Mouse (Mus musculus) left cerebral cortex, adult 11 months (tissue): ENCODE data around the gene Gm45711.
"Not testable (repeated sequence)": the region's sequence is repeated elsewhere in the genome, so short reads cannot be mapped to it uniquely, and the experiment has no call there.

Experiments used
- DNase-seq: peaks from one replicate; pipeline ENCODE4 v3.0.0; 2022; ENCODE audit warnings: low spot score

Gm45711 gene

DNA sequence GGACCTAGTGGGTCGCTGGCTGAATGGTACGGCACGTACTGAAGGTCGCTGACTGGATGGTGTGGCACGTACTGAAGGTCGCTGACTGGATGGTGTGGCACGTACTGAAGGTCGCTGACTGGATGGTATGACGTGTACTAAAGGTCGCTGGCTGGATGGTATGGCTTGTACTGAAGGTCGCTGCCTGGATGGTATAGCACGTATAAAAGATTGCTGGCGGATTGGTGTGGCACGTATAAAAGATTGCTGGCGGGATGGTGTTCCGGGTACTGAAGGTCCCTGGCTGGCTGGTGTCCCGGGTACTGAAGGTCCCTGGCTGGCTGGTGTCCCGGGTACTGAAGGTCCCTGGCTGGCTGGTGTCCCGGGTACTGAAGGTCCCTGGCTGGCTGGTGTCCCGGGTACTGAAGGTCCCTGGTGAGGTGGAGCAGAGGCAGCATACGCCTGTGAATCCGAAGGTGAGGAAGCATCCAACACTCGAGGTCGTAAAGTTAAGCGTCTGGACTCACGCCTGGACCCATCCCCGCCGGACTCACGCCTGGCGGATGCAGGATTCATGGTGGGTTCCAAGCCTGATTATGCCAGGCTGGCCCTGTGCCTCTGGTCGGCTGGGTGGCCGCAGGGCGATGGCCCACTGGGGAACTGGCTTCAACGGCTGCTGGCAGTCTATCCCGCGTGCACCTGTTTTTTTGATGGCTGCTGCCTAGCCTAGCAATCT, at the start of gene Gm45711, which contains the start of gene Cmtm1:
TSS of gene Gm45711 (minus strand) at position 641 of the 715 bp plus-strand sequence.
TSS of gene Cmtm1 (minus strand) at position 705 of the 715 bp plus-strand sequence.
- not testable (repeated sequence) for DNase-seq

DNA sequence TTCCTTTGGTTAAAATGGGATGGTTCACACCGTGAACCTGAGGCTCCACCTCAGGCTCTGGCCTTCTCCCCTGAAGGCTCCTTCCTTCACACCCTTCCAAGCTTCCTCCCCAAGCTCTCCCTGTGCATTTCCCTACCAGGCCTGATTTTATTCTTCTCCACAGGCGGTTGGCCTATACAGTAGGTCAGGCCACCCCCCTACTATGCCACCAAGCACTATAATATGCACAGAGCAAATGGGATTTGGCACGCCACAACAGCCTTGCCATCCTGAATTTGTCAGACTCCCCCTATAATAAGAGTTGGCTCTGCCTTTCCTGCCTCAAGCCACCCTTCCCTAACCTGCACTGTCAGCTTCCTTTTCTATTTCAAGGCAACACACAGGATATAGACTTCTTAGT, 48.8 kb upstream of the Gm45711 start:
- no peak for DNase-seq

DNA sequence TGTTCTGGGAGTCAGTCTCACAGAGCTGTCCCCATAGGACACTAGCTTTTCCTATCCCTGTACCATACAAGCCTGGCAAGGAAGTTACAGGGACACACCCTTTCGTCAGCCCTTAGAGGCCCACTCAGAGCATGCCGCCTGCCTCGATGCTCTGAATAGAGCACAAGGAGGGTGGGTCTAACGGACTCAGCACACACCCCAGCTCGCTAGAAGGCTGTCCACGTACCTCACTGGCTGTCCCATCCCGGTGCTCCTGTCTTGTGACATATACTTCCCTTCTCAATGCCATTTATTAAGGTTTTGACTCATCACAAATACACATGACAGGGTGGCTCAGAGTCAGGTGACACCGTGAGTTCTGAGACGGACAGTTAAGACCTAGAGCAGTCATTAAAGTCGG, 44.6 kb upstream of the Gm45711 start:
- DNase-seq: no peak

DNA sequence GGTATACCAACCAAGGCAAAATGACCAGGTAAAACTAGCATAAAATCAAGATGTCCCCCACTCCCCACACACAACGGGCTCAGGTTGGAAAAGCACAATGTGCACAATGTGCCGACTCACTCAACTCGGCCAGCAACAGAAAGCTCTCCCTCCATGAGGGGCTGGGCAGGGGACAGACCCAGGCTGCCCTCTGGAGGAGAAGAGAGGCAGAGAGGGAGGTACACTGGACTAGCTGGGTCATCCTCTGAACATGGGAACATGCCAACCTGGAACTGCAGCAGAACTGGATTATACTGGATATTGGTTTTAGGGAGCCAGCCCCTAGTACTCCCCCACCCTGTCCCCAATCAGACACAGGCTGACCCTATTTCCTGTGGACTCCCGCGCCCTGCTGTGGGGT, 43.3 kb upstream of the Gm45711 start:
- DNase-seq: no peak

DNA sequence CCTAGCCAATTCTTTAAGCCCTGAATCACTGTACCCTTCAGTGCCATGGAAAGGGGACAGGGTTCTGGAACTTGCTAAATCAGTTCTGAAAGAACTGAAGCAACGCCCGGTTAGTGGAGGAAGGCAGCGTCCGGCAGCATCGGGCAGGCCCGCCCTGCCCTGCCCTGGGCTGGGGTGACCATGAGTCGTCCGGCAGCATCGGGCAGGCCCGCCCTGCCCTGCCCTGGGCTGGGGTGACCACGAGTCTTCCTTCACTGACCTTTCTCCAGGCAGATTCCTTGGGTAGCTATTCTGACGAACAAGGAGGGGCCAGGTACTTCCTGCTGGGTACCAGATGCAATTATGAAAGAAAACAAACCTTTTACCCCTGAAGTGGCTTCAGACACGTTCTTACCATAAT, 40.2 kb upstream of the Gm45711 start:
- no peak for DNase-seq

DNA sequence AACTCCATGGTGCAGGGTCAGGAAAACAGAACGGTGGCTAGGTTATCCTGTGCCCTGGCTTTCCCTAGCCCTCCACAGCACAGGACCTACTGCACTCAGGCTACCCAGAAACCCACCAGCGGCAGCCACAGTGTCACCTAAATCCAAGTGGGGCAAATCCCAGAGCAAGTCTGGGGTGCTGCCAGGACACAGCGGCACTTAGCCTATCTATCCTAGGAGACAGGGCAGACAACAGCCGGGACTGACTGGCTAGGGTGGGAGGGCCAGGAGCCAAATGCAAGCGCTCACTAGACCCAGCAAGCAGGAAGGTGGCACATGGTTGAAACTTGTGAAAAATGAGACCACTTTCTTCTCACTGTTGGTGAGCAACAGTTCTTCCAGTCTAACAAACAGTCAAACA, 39.1 kb upstream of the Gm45711 start:
- DNase-seq: no peak

DNA sequence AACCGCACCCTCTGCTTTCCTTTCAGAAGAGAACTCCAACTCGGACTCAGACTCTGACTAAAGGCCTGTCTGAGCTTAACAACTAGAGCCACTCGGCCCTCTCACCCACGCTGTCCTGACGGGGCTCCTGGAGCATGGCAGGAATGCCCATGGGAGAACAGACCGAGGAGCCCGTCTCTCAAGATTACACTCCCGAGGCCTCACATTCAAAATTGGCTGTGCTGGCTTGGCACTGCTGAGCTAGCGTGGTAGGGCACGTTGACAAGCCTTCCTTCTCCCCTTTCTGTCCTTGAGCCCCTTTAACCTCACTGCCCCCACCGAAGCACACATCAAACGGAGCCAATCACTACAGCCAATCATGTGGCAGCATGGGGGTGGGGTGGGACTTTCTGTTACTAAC, 36.8 kb upstream of the Gm45711 start:
- no peak for DNase-seq

DNA sequence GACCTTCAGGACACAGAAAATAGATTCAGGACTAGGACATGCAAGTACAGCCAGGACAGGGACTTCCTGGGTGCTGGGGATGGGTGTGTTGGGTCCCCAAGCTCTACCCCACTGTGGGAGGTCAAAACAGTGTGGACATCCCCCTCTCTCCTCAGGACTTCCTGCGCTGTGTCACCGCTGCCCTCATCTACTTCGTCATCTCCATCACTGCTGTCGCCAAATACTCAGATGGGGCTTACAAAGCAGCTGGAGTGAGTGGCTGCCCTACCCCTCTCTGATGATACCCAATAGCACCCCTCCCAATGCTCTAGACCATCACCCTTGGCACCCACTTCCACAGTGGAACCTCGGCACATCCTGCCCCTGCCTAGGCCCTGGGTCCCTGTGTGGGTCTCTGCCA, 34.7 kb upstream of the Gm45711 start:
- DNase-seq: no peak

DNA sequence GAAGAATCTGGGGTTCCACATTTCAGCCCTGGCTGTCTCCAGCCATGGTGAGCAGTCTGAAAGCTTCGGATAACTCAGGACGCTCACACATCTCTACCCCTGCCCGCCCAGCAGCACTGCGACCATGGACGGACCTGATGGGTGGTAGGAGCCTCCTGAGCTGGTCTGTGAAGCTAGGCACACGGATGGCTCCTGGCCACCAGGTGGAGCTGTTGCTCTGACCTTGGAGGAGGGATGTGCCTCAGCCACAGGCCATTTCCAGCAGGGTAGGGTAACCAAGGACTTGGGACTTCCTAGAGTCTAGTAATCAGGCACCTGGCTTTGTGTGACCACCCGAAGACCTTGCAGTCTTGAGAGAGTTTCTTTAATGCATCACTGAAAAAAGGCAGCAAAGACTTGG, 34.1 kb upstream of the Gm45711 start:
- DNase-seq: peak; percentile 71

DNA sequence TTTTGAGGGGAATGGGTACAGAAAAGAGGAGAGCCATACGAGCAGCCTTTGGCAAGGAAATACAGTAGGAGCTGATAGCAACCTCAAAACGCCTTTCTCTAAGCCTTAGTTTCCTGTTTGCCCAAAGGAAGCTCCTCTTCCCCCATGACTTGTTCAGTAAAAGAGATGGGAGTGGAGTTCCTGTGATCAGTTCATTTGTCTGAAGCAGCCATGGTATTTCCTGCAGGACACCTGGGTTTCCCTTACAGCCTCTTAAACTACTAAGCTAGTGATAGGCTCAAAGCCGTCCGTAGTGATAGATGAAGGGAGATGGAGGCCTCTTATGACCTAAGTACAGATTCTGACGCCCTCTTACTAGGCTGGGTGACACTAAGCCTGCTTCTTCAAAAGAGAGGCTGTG, 32.5 kb upstream of the Gm45711 start:
- no peak for DNase-seq

DNA sequence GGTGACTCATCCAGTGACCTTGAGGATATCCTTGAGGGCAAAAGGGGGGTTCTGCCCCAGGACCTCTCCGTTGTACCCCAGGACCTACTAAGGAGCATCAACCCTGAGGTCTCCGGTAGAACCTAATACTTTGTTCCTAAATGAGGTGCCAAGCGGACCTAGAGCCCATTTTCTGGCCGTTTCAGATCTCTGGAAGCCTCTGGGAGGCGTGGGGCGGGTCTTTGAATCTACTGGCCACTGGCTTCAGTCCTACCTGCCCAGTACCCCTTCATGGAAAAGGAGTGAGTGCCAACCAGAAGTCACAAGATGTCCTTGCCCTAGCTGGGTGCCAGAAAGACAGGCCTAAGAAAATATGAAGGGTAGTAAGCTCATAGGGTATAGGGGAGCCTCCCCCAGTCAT, 31.8 kb upstream of the Gm45711 start:
- no peak for DNase-seq

DNA sequence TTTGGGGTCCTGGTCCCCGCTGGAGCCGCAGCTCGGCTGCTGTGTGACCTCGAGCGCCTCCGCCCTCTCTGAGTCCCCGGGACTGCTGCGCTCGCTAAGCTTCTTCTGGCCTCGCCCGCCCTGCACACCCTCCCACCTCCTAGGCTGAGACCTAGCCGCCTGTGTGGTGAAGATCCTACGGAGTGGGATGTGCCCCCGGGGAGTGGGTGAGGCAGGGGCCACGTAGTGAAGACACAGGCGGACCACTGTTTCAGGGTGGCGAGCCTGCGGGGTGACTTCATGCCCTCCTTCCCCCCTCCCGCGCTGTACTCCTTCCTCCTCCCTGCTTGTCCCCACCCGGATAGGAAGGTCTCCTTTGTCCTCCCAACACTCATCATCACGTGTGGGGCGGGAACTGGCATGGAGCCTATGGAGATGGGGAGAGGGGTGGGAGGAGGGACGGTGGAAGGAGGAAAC, 31.3 kb upstream of the Gm45711 start:
- peak; percentile 17 for DNase-seq

DNA sequence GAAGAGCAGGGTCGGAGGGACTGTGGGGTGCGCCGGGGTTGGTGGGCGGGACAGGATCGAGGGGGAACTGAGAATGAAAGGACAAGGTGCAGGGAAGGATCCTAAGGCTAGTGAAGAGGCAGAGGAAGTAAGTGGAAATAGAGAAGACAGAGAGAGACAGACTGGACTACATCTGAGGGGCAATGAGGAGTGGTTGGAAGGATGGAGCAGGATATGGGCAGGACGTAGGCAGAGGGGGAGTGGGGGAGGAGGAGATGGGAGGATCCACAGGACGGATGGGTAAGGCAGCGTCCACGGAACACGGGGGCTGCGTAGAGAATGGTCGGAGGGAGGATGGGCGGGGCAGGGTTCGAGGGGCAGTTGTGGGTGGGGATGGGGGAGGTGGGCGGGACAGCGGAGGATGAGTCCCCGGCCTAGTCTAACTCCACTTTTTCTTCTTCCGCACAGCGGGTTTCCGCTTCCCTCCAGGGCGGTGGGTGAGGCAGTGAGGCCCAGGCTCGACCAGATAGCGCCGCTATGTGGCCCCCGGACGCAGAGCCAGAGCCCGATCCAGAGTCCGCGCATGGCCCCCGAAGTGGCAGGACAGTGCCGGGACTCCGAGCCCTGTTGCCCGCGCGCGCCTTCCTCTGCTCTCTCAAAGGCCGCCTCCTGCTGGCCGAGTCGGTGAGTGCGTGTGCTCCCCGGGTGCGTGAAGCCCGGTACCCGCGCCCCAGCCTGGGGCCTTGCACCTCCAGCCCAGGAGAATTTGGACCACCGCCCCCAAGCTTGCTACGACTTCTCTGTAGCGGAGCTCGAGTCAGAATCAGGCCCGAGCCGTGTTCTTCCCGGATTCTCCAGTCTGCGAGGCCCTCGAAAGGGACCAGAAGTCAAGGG, 30.6 kb upstream of the Gm45711 start:
- peak; percentile 46 for DNase-seq

DNA sequence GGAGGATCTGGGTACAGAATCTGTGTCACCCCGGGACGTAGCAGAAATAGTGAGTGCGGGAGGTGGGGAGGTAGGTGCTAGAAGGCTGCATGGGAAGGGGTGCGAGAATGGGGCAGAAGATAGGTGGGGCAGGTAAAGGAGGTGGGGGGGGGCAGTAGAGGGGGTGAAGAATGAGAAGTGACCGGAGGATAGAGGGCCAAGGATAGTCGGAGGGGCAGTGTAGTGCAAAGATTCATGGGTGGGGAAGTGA, 30.0 kb upstream of the Gm45711 start:
- DNase-seq: no peak

DNA sequence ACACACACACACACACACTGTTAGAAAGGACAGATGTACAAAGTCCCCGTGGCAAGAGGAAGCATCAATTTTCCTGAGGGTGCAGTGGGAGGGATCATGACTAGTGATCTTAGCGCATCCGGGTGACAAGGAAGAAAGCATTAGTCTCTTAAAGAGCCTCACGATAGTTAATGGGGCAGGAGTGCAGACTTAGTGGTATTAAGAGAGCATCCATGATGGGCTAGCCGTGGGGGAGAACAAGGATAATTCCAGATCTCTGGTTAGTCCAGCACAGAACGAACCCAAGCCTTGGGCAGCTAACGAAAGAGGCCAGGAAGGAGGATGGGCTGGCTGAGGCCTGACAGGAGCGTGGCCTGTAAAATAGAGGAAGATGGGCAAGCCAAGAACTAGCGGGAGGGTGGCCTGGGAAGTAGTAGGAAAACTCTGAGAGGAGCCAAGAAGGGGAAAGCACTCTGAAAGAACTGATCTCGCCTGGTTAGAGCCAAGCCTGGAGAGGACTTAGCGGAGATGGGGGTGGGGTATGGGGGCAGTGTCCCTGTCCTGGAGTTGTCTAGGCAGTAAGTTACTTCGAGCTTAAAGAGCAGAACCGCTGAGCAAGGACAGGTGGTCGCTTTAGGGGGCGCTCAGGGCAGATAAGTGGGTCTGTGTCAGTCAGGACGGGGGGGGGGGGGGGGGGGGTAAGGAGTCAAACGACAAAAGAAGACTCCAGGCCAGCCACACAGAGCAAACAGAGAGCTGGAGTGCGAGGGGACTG, 29.5 kb upstream of the Gm45711 start, which contains the start of gene Cmtm3:
TSS of gene Cmtm3 (plus strand) at position 182 of the 754 bp plus-strand sequence.
- no peak for DNase-seq

DNA sequence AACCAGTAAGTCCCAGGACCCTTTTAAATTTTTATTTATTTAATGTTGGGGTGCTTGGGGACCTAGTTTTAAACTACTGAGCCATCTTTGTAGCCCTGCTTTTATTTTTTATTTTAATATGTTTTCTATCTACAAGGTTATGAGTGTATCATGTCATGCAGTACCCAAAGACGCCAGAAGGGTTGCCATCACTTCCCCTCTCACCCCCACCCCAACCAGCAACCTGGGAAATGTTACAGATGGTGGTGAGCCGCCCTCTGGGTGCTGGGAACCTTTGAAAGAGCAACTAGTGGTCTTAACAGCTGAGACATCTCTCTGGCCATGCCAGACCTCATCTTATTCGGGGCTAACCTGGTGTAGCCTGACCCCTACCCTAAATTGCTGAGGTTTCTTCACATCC, 28.0 kb upstream of the Gm45711 start:
- DNase-seq: no peak

DNA sequence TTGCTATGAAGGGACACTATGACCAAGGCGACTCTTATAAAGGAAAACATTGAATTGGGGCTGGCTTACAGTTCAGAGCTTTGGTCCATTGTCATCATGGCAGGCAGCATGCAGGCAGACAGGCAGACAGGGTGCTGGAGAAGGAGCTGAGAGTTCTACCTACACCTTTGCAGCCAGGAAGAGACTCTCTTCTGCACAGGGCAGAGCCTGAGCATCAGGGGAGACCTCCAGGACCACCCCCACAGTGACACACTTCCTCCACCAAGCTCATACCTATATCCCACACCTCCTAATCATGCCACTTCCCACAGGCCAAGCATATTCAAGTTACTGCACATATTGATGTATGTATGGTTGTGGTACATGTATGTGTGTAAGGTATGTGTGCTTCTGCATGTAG, 26.9 kb upstream of the Gm45711 start:
- DNase-seq: no peak

DNA sequence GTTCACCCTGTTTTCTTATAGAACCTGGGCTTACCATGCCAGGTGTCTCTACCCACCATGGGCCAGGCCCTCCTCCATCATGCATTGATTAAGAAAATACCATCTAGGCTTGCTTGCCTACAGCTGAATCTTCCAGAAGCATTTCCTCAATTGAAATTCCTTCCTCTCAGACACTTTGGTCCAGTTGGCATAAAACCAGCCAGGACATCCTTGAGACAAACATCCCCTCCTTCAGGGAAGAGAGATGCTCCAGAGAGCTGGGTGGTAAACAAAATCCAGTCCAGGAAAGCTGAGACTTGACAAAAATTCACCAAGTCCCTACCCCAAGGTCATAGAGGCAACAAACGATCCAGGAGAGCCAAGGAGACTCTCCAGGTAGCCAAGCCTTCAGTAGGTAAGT, 24.3 kb upstream of the Gm45711 start:
- no peak for DNase-seq

DNA sequence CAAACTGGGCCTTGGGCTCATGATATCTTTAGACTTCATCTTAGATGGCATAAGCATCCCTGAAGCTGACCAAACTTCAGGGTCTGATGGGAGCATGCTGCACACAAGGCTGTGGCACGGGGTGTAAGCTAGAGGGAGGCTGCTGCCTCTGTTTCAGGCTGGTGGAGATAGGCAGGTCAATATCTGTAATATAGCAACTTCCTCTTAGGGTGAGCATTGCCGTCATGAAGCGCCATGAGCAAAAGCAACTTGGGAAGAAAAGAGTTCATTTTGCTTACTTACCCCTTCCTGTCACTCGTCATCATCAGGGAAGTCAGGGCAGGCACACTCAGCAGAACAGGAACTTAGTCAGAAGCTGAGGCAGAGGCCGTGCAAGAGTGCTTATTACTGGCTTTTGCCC, 23.9 kb upstream of the Gm45711 start:
- DNase-seq: no peak

DNA sequence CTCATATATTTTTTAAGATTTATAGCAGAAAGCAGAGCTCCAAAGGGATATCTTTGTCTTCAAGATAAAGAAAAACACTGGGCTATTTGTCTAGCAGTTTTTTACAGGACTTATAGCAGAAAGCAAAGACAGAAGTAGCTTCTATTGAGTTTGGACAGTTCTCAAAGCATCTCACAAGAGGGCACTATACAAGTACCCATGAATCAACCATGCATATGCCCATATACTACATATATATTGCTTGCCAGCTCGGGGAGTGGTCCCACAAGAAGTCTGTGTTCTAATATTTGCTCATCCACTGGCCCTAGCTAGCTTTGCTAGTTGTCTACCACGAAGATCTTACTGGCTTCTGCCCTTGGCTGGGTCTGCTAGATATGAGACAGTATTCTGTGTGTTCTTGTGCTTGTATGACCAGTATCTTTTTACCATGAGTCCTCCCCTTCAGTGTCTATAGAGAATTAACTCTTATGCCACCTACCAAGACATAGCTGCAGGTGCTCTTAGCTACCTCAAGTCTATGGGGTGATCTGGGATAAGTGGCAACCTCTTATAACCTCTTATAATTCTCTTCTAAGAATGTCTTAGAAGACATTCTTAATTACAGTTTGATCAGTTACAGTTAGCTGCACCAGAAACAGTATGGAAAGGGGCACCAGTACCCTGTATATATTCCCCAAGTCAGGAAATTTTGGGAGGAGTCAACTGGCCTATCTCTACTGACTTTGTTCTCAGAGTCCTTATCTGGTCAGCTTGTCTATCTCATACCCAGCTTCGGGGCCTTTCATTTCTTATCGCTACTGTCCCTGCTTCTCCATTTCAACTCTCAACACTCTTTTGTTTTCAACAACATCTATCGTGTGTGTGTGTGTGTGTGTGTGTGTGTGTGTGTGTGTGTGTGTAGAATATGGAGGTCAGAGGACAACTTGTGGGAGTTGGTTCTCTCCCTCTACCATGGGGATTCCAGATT, 23.1 kb upstream of the Gm45711 start:
- no peak for DNase-seq

DNA sequence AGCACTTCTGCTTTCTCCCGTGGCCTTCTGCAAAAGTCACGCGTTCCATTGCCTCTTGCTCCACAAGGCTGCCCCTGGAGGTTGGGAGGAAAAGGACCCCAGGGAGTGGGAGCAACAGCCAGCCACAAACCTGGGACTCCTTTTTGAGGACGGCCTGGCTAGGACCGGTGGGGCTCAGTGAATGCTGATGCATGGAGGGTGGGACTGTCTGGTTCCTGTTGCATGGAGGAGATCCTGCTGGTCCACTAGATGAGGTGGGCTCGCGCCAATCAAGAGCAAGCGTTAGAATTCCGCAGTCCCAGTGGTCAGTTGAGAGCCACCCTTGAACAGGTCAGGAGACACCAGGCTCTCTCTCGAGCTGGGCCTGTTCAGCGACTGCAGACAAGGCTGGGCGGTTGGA, 12.0 kb upstream of the Gm45711 start, which contains the start of gene Cmtm2b:
TSS of gene Cmtm2b (plus strand) at position 301 of the 400 bp plus-strand sequence.
- not testable (repeated sequence) for DNase-seq
